Mouse (Mus musculus): ENCODE results near the gene Cacnb1.

DNA sequence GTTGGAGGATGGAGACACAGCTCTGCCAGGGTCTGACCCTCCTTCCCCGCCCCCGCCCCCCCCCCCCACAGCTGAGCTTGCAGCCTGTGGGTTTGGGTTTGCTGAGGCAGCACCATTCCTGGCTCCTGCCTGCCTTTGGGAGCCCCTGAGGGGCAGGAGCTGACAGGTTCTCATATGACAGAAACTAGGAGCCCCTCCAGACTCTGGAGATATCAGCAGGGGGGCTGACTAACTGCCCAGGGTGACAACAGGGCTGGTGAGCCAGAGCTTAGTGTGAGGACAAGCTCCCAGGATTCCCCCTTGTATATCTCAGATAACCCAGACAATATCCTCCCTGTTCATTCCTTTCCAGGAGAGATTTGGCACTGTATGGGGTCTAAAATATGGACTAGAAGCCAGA is 28.1 kb upstream of the Cacnb1 start:
- TF ChIP-seq CTCF (IDR thresholded peaks at IDR 0.05; ENCODE audit: extremely low read depth, insufficient read length, insufficient replicate concordance, low read depth, low read length) (no peak), POLR2A (IDR thresholded peaks at IDR 0.05; ENCODE audit: low read depth, low read length) (no peak)

Measured in small intestine, adult 2 months (tissue).